In genomic region chr10:71363440-71363839, GRCm38 (mm10) we compare ENCODE assay signal across 29 mouse cellular contexts. TPM values are rescaled to one million over a fixed set of nuclear protein-coding genes. Genes with fewer than 3 reads are reported as not detected.
DNase-seq lines count a peak whose midpoint lies in the region; ATAC-seq and TF ChIP-seq lines count a peak whose summit lies in the region.
"Had no signal": no experiment of that assay in that cellular context is flagged by ENCODE, and none has a peak within 500 bp of the region (broad histone marks: within the 10 kb centered on the region; RNA-seq: fewer than 3 reads in every experiment).

No protein-coding gene starts in this region.

- H3K9ac ChIP-seq in ES-E14 (ENCODE audit: insufficient read depth, low read depth, low read length, poor library complexity, severe bottlenecking): no peak overlapping the region
- H3K9ac ChIP-seq: embryonic facial prominence, embryonic 15.5 days; hindbrain, embryonic 12.5 days; limb, embryonic 15.5 days; liver, embryonic 13.5 days; midbrain, embryonic 12.5 days; neural tube, embryonic 13.5 days had no signal

- ATAC-seq in inflammation-experienced regulatory T-cells, adult 6 months: peak; percentile 22
- ATAC-seq: forebrain, embryonic 14.5 days; hindbrain, postnatal 0 days; intestine, postnatal 0 days had no signal

- in situ Hi-C loops in ES-E14 (cut with MboI; ENCODE audit: low sequenced_read_pairs in 2 of 2, unreplicated experiment in 2 of 2): no loop called here

- no peak overlapping the region for H3K4me3 ChIP-seq in ES-E14 (ENCODE audit: insufficient read depth in 1 of 2, low read depth in 1 of 2, low read length in 2 of 2, poor library complexity in 1 of 2, severe bottlenecking in 1 of 2)
- H3K4me3 ChIP-seq: embryonic facial prominence, embryonic 10.5 days; embryonic facial prominence, embryonic 15.5 days; hindbrain, embryonic 12.5 days; limb, embryonic 10.5 days; limb, embryonic 15.5 days; liver, embryonic 13.5 days; megakaryocyte, embryonic 14.5 days; midbrain, embryonic 12.5 days; neural tube, embryonic 13.5 days had no signal

- 0 out of 2 replicates have a peak overlapping the region, but pooled peaks have one; percentile 7 for H3K27ac ChIP-seq in ES-E14 (ENCODE audit: insufficient read depth, low read depth, low read length, poor library complexity, severe bottlenecking)
- H3K27ac ChIP-seq: embryonic facial prominence, embryonic 10.5 days; embryonic facial prominence, embryonic 15.5 days; hindbrain, embryonic 12.5 days; hindbrain, postnatal 0 days; limb, embryonic 10.5 days; limb, embryonic 15.5 days; liver, embryonic 13.5 days; midbrain, embryonic 12.5 days; neural tube, embryonic 13.5 days had no signal

- DNase-seq in lung, postnatal 10 days: peak; percentile 8
- DNase-seq in lung, postnatal 4 days: no peak
- DNase-seq in ES-E14 (ENCODE audit: low read depth, low spot score): no peak
- no peak for DNase-seq in frontal cortex, postnatal 36 days (ENCODE audit: low spot score in 2 of 2)
- no peak for DNase-seq in urinary bladder, postnatal 25 days (ENCODE audit: low spot score)
- no peak for DNase-seq in gastrocnemius, adult 8-10 months (ENCODE audit: low spot score in 2 of 2)
- DNase-seq: adrenal gland, adult 8-10 months; cerebellum, adult 2 months; cerebellum, postnatal 14 days; gastrocnemius, postnatal 36 days; heart, adult 18-20 months; heart, postnatal 36 days; kidney, adult 9 months; kidney, postnatal 10 days; liver, embryonic 13.5 days; lung, adult 18-20 months; lung, postnatal 14 days had no signal

- peaks cover 8 to 23% of the 10 kb centered on the region in 2 experiments; a peak in 2 of 4 replicates for H3K4me1 ChIP-seq in ES-E14 (ENCODE audit: control insufficient read depth in 2 of 2, insufficient read depth in 2 of 2, low read length in 2 of 2, poor library complexity in 1 of 2)

- H3K9me3 ChIP-seq in ES-E14 (ENCODE audit: control insufficient read depth, insufficient read depth, low read depth, low read length): no peaks in the 10 kb centered on the region
- H3K9me3 ChIP-seq: embryonic facial prominence, embryonic 10.5 days; embryonic facial prominence, embryonic 15.5 days; hindbrain, embryonic 12.5 days; limb, embryonic 10.5 days; limb, embryonic 15.5 days; liver, embryonic 13.5 days; megakaryocyte, embryonic 14.5 days; midbrain, embryonic 12.5 days; neural tube, embryonic 13.5 days had no signal

- peaks cover 15% of the 10 kb centered on the region; the same call in 1 of the 2 replicates for H3K36me3 ChIP-seq in ES-E14 (ENCODE audit: control insufficient read depth, insufficient read depth, low read length, poor library complexity, severe bottlenecking)

TF ChIP-seq in ES-E14, 5 proteins besides CTCF, POLR2A, EP300 and RAD21:
- TF ChIP-seq ZC3H11A (IDR thresholded peaks at IDR 0.05; ENCODE audit: borderline replicate concordance, low read depth, low read length): no peak
- no peak for TF ChIP-seq MAFK (IDR thresholded peaks at IDR 0.05; ENCODE audit: insufficient read depth, low read depth, low read length)
- no peak for TF ChIP-seq CHD2 (IDR thresholded peaks at IDR 0.05; ENCODE audit: low read depth, low read length)
- no peak for TF ChIP-seq ZNF384 (IDR thresholded peaks at IDR 0.05; ENCODE audit: low read depth, low read length)
- TF ChIP-seq HCFC1 (IDR thresholded peaks at IDR 0.05; ENCODE audit: borderline replicate concordance, insufficient read depth, low read length): no peak

RNA-seq across cellular contexts. Expression of gene Ipmk, which starts 15.9 kb away (rescaled TPM):
- 41.9 and 44.8 TPM in 2 replicates for total RNA-seq in ES-E14 (2012; rRNA removed)
- polyA plus RNA-seq in inflammation-experienced regulatory T-cells, adult 6 months (2017; shearing (Covaris generic)): 1 to 10 TPM; 3.3 to 5.9 (median 5.4) TPM
- total RNA-seq in gastrocnemius, adult 8-10 months (2022): 10 to 100 TPM; 17.3 to 23.6 (median 18.5) TPM

RNA-seq across cellular contexts. Expression of gene Cisd1, which starts 18.7 kb away (rescaled TPM):
- 158 and 281 TPM in 2 replicates for total RNA-seq in ES-E14 (2012; rRNA removed)
- polyA plus RNA-seq in inflammation-experienced regulatory T-cells, adult 6 months (2017; shearing (Covaris generic)): 10 to 100 TPM; 31.9 to 59.6 (median 36.2) TPM
- 100 to 1,000 TPM; 235 to 275 (median 257) TPM for total RNA-seq in gastrocnemius, adult 8-10 months (2022)
